Mouse (Mus musculus): ENCODE data around the gene Ptprm.

DNA sequence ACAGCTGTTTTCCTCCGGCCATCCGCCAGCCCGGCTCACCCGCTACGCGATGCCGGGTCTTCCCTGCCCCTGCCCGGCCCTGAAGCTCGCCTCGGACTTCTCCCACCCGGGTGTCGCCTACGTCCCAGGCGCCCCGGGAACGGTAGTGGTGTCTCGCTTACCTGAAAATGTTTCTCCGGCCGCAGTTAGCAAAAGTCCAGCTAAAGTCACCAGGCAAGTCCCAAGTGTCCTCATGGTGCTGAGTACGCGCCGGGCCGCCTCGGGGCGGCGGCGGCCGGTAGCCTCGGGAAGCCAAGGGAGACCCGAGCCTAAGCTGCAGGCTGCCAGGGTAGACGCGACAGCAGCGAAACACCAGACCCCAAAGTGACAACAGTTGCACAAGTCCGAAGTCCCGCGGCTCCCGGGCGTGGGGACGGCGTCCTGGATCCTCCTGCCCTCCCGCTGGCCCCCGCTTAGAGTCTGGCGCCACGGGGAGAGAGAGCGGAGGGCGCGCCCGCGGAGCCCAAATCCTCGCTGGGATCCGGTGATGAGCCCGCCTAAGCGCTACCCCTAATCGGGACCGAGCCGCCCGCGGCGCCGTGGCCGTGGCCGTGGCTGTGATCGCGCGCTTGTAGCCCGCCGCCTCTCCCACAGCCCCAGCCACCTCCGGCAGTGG, 334 bp downstream of the Ptprm start:
- TF ChIP-seq CTCF (IDR thresholded peaks at IDR 0.05; ENCODE audit: low read depth), result no peak
- TF ChIP-seq EP300 (IDR thresholded peaks at IDR 0.05; ENCODE audit: low read depth), result no peak

All from liver, embryonic 14.5 days (tissue).